Mouse (Mus musculus): ENCODE results near the gene Gm21411. TPM values are rescaled to one million over a fixed set of nuclear protein-coding genes. Genes with fewer than 3 reads are reported as not detected.
"Not testable (repeated sequence)": the region's sequence is repeated elsewhere in the genome, so short reads cannot be mapped to it uniquely, and the experiment has no call there.

Gene Gm21411
- polyA plus RNA-seq (2012; rRNA removed) = not detected in 2 replicates

- DNase-seq; H3K4me3 ChIP-seq (replicated peaks; ENCODE audit: extremely low read depth, low read depth, low read length); H3K4me1 ChIP-seq (ENCODE audit: control insufficient read depth, insufficient read depth, low read length): not testable (repeated sequence)
- 63% methylated on average over 9 of the region's 9 CpGs for WGBS
These were observed at the start of gene Gm21411 for GRCm38 (mm10) chr4:146909386-146910137. Gene Gm21411, minus strand, starts transcription at chr4:146909590.

- H3K4me1 ChIP-seq (ENCODE audit: control insufficient read depth, insufficient read depth, low read length); H3K4me3 ChIP-seq (replicated peaks; ENCODE audit: extremely low read depth, low read depth, low read length); DNase-seq: not testable (repeated sequence)
- 56% methylated on average over 32 of the region's 32 CpGs for WGBS
These were observed 32.3 kb upstream of the Gm21411 start for GRCm38 (mm10) chr4:146941691-146942090.

GRCm38 (mm10) chr4:146932311-146933082, 23.1 kb upstream of the Gm21411 start:
- no peak for TF ChIP-seq POLR2A (IDR thresholded peaks at IDR 0.05; ENCODE audit: borderline replicate concordance, extremely low read depth, low read depth, low read length)
- no peak for TF ChIP-seq CTCF (IDR thresholded peaks at IDR 0.05; ENCODE audit: insufficient read depth, low read length)
- WGBS = 10% methylated on average over 76 of the region's 77 CpGs
- DNase-seq = no peak
- no peaks in the 10 kb centered on the region for H3K4me1 ChIP-seq (ENCODE audit: control insufficient read depth, insufficient read depth, low read length)
- no peak overlapping the region for H3K4me3 ChIP-seq (replicated peaks; ENCODE audit: extremely low read depth, low read depth, low read length)

- Histone ChIP-seq H3K4me3 (replicated peaks; ENCODE audit: extremely low read depth, low read depth, low read length) (no peak overlapping the region), H3K4me1 (ENCODE audit: control insufficient read depth, insufficient read depth, low read length) (no peaks in the 10 kb centered on the region)
- WGBS = 66% methylated on average over 3 of the region's 3 CpGs
- DNase-seq = no peak
- TF ChIP-seq POLR2A (IDR thresholded peaks at IDR 0.05; ENCODE audit: borderline replicate concordance, extremely low read depth, low read depth, low read length) (no peak), CTCF (IDR thresholded peaks at IDR 0.05; ENCODE audit: insufficient read depth, low read length) (no peak)
These were observed 5.8 kb upstream of the Gm21411 start for GRCm38 (mm10) chr4:146915196-146915595.

- DNase-seq; H3K4me1 ChIP-seq (ENCODE audit: control insufficient read depth, insufficient read depth, low read length); H3K4me3 ChIP-seq (replicated peaks; ENCODE audit: extremely low read depth, low read depth, low read length): not testable (repeated sequence)
- WGBS = 97% methylated on average over 1 of the region's 1 CpGs
These were observed 1.3 kb downstream of the Gm21411 start for GRCm38 (mm10) chr4:146908131-146908530.

GRCm38 (mm10) chr4:146904782-146905181, 4.6 kb downstream of the Gm21411 start:
- DNase-seq; H3K4me3 ChIP-seq (replicated peaks; ENCODE audit: extremely low read depth, low read depth, low read length); H3K4me1 ChIP-seq (ENCODE audit: control insufficient read depth, insufficient read depth, low read length): not testable (repeated sequence)
- 64% methylated on average over 2 of the region's 2 CpGs for WGBS

- H3K4me3 ChIP-seq (replicated peaks; ENCODE audit: extremely low read depth, low read depth, low read length); H3K4me1 ChIP-seq (ENCODE audit: control insufficient read depth, insufficient read depth, low read length); DNase-seq: not testable (repeated sequence)
- 50% methylated on average over 3 of the region's 3 CpGs for WGBS
These were observed 6.3 kb downstream of the Gm21411 start for GRCm38 (mm10) chr4:146903126-146903525.

Other genes starting within 250 kb of the Gm21411 start
- not detected in 2 replicates for gene Zfp989, start 62.4 kb upstream of the Gm21411 start, polyA plus RNA-seq (2012; rRNA removed)
- gene Rex2, start 112.3 kb upstream of the Gm21411 start, polyA plus RNA-seq (2012; rRNA removed) = not detected in 2 replicates
- gene Zfp991, start 222.4 kb upstream of the Gm21411 start, polyA plus RNA-seq (2012; rRNA removed) = 0.08 and 0.28 TPM in 2 replicates

All from lung, adult 2 months (tissue).